Mouse (Mus musculus) liver, embryonic 16.5 days (tissue): Measurements from ENCODE around the gene Stat5b. TPM values are rescaled to one million over a fixed set of nuclear protein-coding genes. Genes with fewer than 3 reads are reported as not detected.
A peak's percentile ranks its signal among the peaks of the same experiment; 100 is the strongest.

Experiments used
- ATAC-seq: fragments of 200-750 bp; cut with Nextera tagmentation; 2 replicates; pipeline ENCODE4 v1.8.0; 2017; ENCODE audit warnings: low read depth, mild to moderate bottlenecking, moderate number of reproducible peaks, moderate library complexity
- H3K27ac ChIP-seq: fragments of 300-500 bp; sonication (generic); 2 replicates; pipeline ENCODE4 v1.5.1; 2014; ENCODE audit warnings: mild to moderate bottlenecking, low read length
- H3K27me3 ChIP-seq: fragments of 300-500 bp; sonication (generic); 2 replicates; pipeline ENCODE4 v1.6.1; 2014; ENCODE audit warnings: low read depth, low read length, mixed read lengths; ENCODE audit not compliant: control insufficient read depth, insufficient read depth
- H3K36me3 ChIP-seq: fragments of 300-500 bp; sonication (generic); 2 replicates; pipeline ENCODE4 v1.6.1; 2014; ENCODE audit warnings: mild to moderate bottlenecking; ENCODE audit not compliant: control insufficient read depth, insufficient read depth
- H3K4me1 ChIP-seq: fragments of 300-500 bp; sonication (generic); 2 replicates; pipeline ENCODE4 v1.6.1; 2014; ENCODE audit warnings: low read depth, low read length, mixed read lengths; ENCODE audit not compliant: control insufficient read depth
- H3K4me2 ChIP-seq: fragments of 300-500 bp; sonication (generic); 2 replicates; pipeline ENCODE4 v1.6.1; 2014; ENCODE audit warnings: low read depth, low read length, mixed read lengths
- H3K4me3 ChIP-seq: fragments of 300-500 bp; sonication (generic); 2 replicates; pipeline ENCODE4 v1.5.1; 2014; ENCODE audit warnings: low read depth, mild to moderate bottlenecking, low read length
- H3K9ac ChIP-seq: fragments of 300-500 bp; sonication (generic); 2 replicates; pipeline ENCODE4 v1.6.1; 2014; ENCODE audit warnings: low read depth, low read length
- H3K9me3 ChIP-seq: fragments of 300-500 bp; sonication (generic); replicated peaks from 2 replicates; pipeline ENCODE4 v1.6.1; 2016; ENCODE audit warnings: low read length; ENCODE audit not compliant: control insufficient read depth
- WGBS: fragments of 180-500 bp; shearing (Covaris S2); extraction: QIAGEN DNeasy Blood & Tissue Kit; methylation state at CpG from one replicate; pipeline ENCODE4 v1.1.7; 2014; ENCODE audit not compliant: insufficient replicate concordance; 5-methylcytosine and 5-hydroxymethylcytosine counted together
- polyA plus RNA-seq: library from polyadenylated mRNA; unstranded; fragments of >200 nt; fragmentation: Nextera tagmentation; extraction: Ambion mirVana; gene quantifications from 2 replicates; pipeline ENCODE4 v1.2.1, GENCODE M21; 2015

The Stat5b gene
- polyA plus RNA-seq, 1 experiment from 2014 or later, result 22.6 TPM

DNA sequence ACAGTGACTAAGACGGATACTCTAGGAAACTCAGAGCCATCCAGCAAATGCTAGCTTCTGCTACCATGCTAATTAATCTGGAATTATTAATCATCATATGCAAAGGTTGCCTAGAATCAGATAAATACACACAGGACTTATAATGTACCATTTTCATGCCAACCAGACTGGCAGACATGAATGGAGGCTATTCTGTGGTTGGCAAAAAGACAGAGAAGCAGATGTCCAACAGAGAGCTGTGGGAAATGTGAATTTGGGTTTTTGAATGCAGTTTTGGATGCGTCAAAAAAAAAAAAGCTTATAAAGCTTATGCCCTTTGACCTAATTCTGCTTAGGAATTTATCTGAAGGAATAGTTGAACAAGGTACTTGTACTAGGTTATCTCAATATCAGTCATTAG is 64.8 kb downstream of the Stat5b start:
- ATAC-seq, result no peak
- Histone ChIP-seq H3K4me3 (no peak overlapping the region), H3K4me2 (no peak overlapping the region), H3K36me3 (peaks cover 41% of the 10 kb centered on the region), H3K27me3 (no peaks in the 10 kb centered on the region), H3K9ac (no peak overlapping the region), H3K27ac (no peak overlapping the region), H3K4me1 (no peaks in the 10 kb centered on the region), H3K9me3 (no peaks in the 10 kb centered on the region)
- WGBS, result 83% methylated on average over 2 of the region's 2 CpGs

DNA sequence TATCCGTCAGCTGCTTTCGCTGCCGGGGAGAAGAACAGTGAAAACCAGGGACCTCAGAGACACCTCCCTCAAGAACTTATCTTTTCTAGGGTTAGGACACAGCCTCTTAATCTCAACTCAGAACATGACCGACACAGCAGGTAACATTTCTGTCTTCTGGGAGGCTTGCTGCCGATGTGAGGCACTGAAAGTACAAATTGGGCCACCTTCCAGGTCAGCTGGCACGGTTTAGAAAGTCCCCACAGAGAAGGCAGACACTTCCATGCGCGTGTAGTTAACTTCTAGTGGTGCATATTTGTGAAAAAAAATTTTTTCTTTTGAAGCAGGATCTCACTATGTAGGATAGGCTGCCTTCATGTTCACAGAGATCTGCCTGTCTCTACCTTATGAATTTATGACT is 66.2 kb downstream of the Stat5b start:
- Histone ChIP-seq H3K36me3 (peaks cover 41% of the 10 kb centered on the region), H3K9ac (no peak overlapping the region), H3K4me3 (no peak overlapping the region), H3K9me3 (no peaks in the 10 kb centered on the region), H3K27me3 (no peaks in the 10 kb centered on the region), H3K4me1 (no peaks in the 10 kb centered on the region), H3K27ac (no peak overlapping the region), H3K4me2 (no peak overlapping the region)
- 77% methylated on average over 8 of the region's 8 CpGs for WGBS
- ATAC-seq, result no peak

DNA sequence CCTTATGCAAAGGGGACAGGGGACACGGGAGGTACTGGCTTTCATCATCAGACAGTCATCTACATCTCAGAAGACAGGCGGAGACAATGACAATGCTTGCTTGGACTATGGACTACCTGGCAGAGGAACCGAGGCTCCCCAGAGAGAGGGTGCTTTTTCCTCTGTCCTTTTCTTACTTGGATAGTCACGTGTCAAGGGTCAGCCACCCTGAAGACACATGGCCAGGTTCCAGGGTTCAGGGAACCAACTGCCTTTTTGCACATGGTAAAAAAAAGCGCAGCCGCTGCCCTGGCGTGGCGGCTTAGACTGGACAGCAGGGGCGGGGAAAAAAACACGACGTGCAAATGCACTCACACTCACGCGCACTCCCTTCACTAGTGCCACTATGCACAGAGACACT is 68.0 kb downstream of the Stat5b start:
- peaks cover 32% of the 10 kb centered on the region for H3K36me3 ChIP-seq
- no peaks in the 10 kb centered on the region for H3K27me3 ChIP-seq
- no peak overlapping the region for H3K4me3 ChIP-seq
- H3K9me3 ChIP-seq, result no peaks in the 10 kb centered on the region
- H3K4me2 ChIP-seq, result no peak overlapping the region
- no peak overlapping the region for H3K27ac ChIP-seq
- no peaks in the 10 kb centered on the region for H3K4me1 ChIP-seq
- no peak overlapping the region for H3K9ac ChIP-seq
- WGBS, result 81% methylated on average over 13 of the region's 13 CpGs
- ATAC-seq, result no peak

DNA sequence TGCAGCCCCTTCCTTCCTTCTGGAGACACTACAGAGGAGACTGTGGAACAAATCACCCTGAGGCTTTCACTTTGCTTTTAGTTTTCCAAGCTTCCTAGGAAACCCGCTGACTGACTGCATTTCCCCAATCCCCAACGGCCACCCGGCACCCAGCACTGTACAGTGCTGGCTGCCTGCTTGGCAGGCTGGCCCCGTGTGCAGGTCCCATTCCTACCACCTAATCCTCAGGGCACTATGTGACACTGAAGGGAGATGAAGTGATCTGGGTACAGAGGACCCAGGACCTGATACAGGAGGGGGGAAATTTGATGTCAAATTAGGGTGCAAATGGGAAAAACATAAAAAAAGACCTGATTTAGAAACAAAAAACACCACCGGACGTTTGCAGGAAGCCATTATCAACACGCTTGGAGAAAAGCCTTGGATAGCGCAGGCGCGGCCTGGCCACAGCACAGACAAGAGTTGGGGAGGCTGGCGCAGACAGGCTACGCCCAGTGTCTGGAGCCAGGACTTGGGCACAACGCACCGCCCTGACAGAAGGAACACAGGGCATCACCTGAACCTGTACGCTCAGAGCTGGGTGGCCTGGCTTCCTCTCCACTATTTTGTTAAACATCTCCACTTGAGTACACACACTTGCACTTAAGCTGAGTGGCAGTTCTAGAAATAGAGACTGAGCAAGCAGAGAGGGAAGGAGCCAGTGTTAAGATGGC is 68.6 kb downstream of the Stat5b start:
- no peak overlapping the region for H3K27ac ChIP-seq

DNA sequence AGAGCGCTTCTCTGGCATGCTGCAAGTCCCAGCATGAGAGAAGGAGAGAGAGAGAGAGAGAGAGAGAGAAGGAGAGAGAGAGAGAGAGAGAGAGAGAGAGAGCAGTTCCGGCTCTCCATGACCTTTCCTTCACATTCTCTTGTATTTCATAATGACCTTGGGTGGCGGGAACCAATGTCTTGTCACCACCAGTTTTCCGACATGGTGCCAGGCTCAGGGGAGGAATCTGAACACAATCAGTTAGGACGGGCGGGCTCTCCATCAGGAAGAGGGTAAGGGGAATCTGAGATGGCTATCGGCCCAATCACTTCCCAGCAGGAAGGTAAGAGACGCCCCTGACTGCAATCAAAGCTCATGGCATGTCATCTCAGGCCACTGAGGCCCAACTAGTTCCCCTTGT is 70.3 kb downstream of the Stat5b start:
- ATAC-seq, result no peak
- H3K9me3 ChIP-seq, result no peaks in the 10 kb centered on the region
- no peak overlapping the region for H3K9ac ChIP-seq
- H3K4me1 ChIP-seq, result no peaks in the 10 kb centered on the region
- WGBS, result 76% methylated on average over 8 of the region's 8 CpGs
- no peak overlapping the region for H3K4me3 ChIP-seq
- H3K27ac ChIP-seq, result no peak overlapping the region
- H3K36me3 ChIP-seq, result peaks cover 15% of the 10 kb centered on the region
- no peak overlapping the region for H3K4me2 ChIP-seq
- no peaks in the 10 kb centered on the region for H3K27me3 ChIP-seq

More for the DNA sequence above, 68.6 kb downstream of the Stat5b start:
- no peaks in the 10 kb centered on the region for H3K9me3 ChIP-seq
- no peak for ATAC-seq
- no peak overlapping the region for H3K9ac ChIP-seq
- H3K36me3 ChIP-seq, result peaks cover 27% of the 10 kb centered on the region
- H3K27me3 ChIP-seq, result no peaks in the 10 kb centered on the region
- 74% methylated on average over 15 of the region's 15 CpGs for WGBS
- no peak overlapping the region for H3K4me3 ChIP-seq
- H3K4me2 ChIP-seq, result no peak overlapping the region
- no peaks in the 10 kb centered on the region for H3K4me1 ChIP-seq

DNA sequence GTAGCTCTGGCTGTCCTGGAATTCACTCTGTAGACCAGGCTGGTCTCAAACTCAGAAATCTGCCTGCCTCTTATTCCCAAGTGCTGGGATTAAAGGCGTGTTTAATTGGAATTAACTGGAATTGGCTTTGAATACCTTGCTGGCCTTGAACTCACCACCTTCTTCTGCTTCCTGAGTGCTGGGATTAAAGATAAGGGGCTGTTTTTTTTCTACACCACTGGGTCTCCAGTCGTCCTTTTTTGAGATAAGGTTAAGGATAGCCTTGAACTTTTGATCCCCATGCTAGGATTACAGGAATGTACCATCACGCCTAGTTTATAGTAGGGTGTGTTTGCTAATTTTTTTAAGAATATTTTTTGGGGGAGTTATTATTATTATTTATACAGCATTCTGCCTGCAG is 72.5 kb downstream of the Stat5b start:
- no peak overlapping the region for H3K27ac ChIP-seq
- no peaks in the 10 kb centered on the region for H3K27me3 ChIP-seq
- no peaks in the 10 kb centered on the region for H3K9me3 ChIP-seq
- H3K9ac ChIP-seq, result no peak overlapping the region
- WGBS, result 51% methylated on average over 3 of the region's 3 CpGs
- no peaks in the 10 kb centered on the region for H3K4me1 ChIP-seq
- H3K4me2 ChIP-seq, result no peak overlapping the region
- ATAC-seq, result no peak
- H3K36me3 ChIP-seq, result peaks cover 12% of the 10 kb centered on the region
- no peak overlapping the region for H3K4me3 ChIP-seq

DNA sequence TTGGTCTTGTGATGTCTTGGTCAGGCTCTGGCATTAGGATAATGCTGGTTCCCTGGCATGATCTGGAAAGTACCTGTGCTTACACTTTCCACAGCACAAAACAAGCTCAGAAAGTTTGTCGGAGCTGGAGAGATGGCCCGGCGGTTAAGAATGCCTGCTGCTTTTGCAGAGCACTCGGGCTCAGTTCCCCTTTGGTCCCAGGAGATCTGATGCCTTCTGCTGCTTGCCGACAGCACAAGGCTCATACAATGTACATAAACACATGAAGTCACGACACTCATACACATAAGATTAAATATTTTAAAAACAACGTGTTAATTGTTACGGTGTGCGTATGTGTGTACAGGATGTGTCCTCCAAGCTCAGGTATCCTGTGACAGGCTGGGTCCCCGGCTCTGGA is 74.6 kb downstream of the Stat5b start:
- no peaks in the 10 kb centered on the region for H3K4me1 ChIP-seq
- H3K9me3 ChIP-seq, result no peaks in the 10 kb centered on the region
- no peaks in the 10 kb centered on the region for H3K27me3 ChIP-seq
- ATAC-seq, result no peak
- no peak overlapping the region for H3K4me2 ChIP-seq
- WGBS, result 74% methylated on average over 10 of the region's 10 CpGs
- no peaks in the 10 kb centered on the region; the same call in none of the 2 replicates for H3K36me3 ChIP-seq
- no peak overlapping the region for H3K27ac ChIP-seq
- no peak overlapping the region for H3K4me3 ChIP-seq
- no peak overlapping the region for H3K9ac ChIP-seq

DNA sequence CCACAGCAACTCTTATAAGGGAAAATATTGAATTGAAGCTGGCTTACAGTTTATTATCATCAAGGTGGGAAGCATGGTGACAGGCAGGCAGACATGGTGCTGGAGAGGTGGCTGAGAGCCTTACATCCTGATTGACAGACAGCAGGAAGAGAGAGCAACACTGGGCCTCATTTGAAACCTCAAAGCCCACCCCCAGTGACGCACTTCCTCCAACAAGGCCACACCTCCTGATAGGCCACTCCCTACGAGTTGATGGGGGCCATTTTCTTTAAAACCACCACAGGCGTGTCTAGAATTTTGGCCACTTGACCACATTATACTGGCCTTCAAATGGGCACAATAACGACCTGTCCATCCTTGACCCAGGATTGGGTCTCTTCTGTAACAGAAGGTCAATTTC is 76.3 kb downstream of the Stat5b start:
- no peak for ATAC-seq
- Histone ChIP-seq H3K4me3 (no peak overlapping the region), H3K4me1 (peaks cover 5% of the 10 kb centered on the region), H3K36me3 (no peaks in the 10 kb centered on the region), H3K27ac (no peak overlapping the region), H3K9ac (no peak overlapping the region), H3K4me2 (no peak overlapping the region), H3K27me3 (no peaks in the 10 kb centered on the region), H3K9me3 (no peaks in the 10 kb centered on the region)
- 52% methylated on average over 4 of the region's 4 CpGs for WGBS

DNA sequence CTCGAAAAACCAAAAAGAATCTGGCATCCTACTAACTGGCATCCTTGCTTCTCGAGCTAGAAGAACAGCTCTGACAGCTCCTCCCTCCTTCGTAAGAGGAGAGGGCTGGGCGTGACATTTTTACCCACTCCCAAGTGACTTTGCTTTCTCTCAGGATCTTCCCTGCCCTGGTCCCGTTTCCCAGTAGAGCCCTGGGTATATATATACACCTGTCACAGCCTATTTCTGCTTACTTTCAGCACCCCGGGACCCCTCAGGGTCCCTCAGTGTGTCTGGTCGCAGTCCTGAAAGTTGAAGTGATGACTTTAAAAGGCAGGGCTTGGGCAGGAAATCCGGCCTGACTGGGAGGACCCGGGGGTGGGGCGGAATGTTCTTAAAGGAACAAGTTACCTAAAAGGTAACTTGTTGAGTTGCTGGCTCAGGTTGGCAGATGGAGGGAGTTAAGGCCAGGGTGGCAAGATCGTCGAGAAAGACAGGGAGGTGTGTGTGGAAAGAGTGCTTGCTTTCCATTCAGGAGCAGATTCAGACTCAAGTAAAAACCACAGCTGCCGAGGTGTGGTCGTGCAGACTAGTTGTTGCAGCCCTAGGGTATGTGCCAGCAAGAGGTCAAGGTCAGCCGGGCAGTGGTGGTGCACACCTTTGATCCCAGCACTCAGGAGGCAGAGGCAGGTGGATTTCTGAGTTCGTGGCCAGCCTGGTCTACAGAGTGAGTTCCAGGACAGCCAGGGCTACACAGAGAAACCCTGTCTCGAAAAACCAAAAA is 79.7 kb downstream of the Stat5b start, which contains the start of gene Ghdc:
Ghdc (minus strand) TSS at position 312 of the 763 bp plus-strand sequence.
- 9% methylated on average over 17 of the region's 17 CpGs for WGBS
- H3K4me1 ChIP-seq, result peaks cover 5% of the 10 kb centered on the region

More for the DNA sequence above, 79.7 kb downstream of the Stat5b start, which contains the start of gene Ghdc:
- Histone ChIP-seq H3K4me2 (peak within 1 kb of the TSS; percentile 60), H3K9ac (peak within 1 kb of the TSS; percentile 65), H3K4me3 (peak within 1 kb of the TSS; percentile 66), H3K36me3 (no peaks in the 10 kb centered on the region), H3K9me3 (no peaks in the 10 kb centered on the region), H3K27ac (no peak within 1 kb of the TSS), H3K27me3 (no peaks in the 10 kb centered on the region)
- peak; percentile 53; the same call in 1 of the 2 replicates for ATAC-seq
